ENCODE assay signal across 26 mouse cellular contexts in the genomic region with DNA sequence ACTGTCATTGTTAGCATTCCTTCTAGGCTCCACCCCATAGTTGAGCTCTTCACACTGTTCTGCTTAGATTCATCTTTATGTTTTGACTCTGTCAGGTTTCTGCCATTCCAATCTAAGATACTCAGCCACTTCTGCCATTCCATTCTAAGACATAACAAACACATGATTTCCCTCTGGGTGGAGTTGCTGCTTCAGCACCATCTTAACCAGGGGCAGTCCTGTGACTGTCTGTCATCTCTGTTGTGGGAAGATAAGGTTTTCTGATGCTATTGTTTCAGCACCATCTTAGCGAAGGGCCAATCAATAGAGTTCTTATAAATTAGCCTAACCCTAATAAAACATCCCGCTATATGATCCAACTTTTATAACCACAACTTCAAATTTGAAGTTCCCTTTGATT.
DNase-seq lines count a peak whose midpoint lies in the region; ATAC-seq lines count a peak whose summit lies in the region.
"Had no signal": no experiment of that assay in that cellular context is flagged by ENCODE, and none has a peak within 500 bp of the region (broad histone marks: within the 10 kb centered on the region; RNA-seq: fewer than 3 reads in every experiment).

No protein-coding gene starts in this region.

- WGBS in midbrain, embryonic 11.5 days = 82% methylated on average over 2 of the region's 2 CpGs
- WGBS in midbrain, embryonic 13.5 days = 86% methylated on average over 2 of the region's 2 CpGs
- 45% methylated on average over 2 of the region's 2 CpGs for WGBS in liver, embryonic 15.5 days (ENCODE audit: insufficient replicate concordance)

- no peak overlapping the region for H3K27ac ChIP-seq in midbrain, embryonic 11.5 days (ENCODE audit: low read depth, low read length)
- no peak overlapping the region for H3K27ac ChIP-seq in midbrain, embryonic 13.5 days
- no peak overlapping the region for H3K27ac ChIP-seq in liver, embryonic 15.5 days (replicated peaks)
- H3K27ac ChIP-seq: embryonic facial prominence, embryonic 10.5 days; embryonic facial prominence, embryonic 13.5 days; forebrain, embryonic 12.5 days; forebrain, embryonic 15.5 days; gastrocnemius, adult 2 months; hindbrain, embryonic 12.5 days; hindbrain, embryonic 15.5 days had no signal

- ATAC-seq in midbrain, embryonic 11.5 days (ENCODE audit: low FRiP score) = no peak
- ATAC-seq in midbrain, embryonic 13.5 days = no peak
- peak; percentile 58; the same call in 1 of the 2 replicates for ATAC-seq in common myeloid progenitor, adult 5-6 weeks (replicated peaks; ENCODE audit: low read depth, poor library complexity, severe bottlenecking)
- ATAC-seq in liver, embryonic 15.5 days (ENCODE audit: insufficient read depth) = peak; percentile 52; the same call in 1 of the 2 replicates
- ATAC-seq in megakaryocyte-erythroid progenitor cell, adult 5-6 weeks (replicated peaks; ENCODE audit: low FRiP score, low TSS enrichment, poor library complexity, severe bottlenecking) = peak; percentile 99
- ATAC-seq: activated CD4-positive, CD25-positive, alpha-beta regulatory T cell, adult 4 months; forebrain, embryonic 15.5 days had no signal

- H3K4me3 ChIP-seq in midbrain, embryonic 11.5 days (ENCODE audit: low read depth, low read length) = no peak overlapping the region
- no peak overlapping the region for H3K4me3 ChIP-seq in midbrain, embryonic 13.5 days (replicated peaks)
- H3K4me3 ChIP-seq in liver, embryonic 15.5 days (replicated peaks) = no peak overlapping the region
- H3K4me3 ChIP-seq: embryonic facial prominence, embryonic 10.5 days; embryonic facial prominence, embryonic 13.5 days; erythroblast, embryonic 14.5 days; forebrain, embryonic 12.5 days; forebrain, embryonic 15.5 days; gastrocnemius, adult 2 months; hindbrain, embryonic 12.5 days; hindbrain, embryonic 15.5 days had no signal

- H3K4me1 ChIP-seq in midbrain, embryonic 11.5 days (ENCODE audit: control insufficient read depth, insufficient read depth, low read length) = peaks cover 2% of the 10 kb centered on the region; the same call in 1 of the 2 replicates
- 0 out of 2 replicates have a peak, but pooled peaks cover 3% of the 10 kb centered on the region for H3K4me1 ChIP-seq in midbrain, embryonic 13.5 days (replicated peaks)
- H3K4me1 ChIP-seq in liver, embryonic 15.5 days (replicated peaks) = no peaks in the 10 kb centered on the region
- H3K4me1 ChIP-seq: embryonic facial prominence, embryonic 10.5 days; embryonic facial prominence, embryonic 13.5 days; forebrain, embryonic 12.5 days; forebrain, embryonic 15.5 days; hindbrain, embryonic 12.5 days; hindbrain, embryonic 15.5 days had no signal

- H3K4me2 ChIP-seq in midbrain, embryonic 11.5 days = no peak overlapping the region
- H3K4me2 ChIP-seq in midbrain, embryonic 13.5 days (replicated peaks) = no peak overlapping the region
- no peak overlapping the region for H3K4me2 ChIP-seq in liver, embryonic 15.5 days
- H3K4me2 ChIP-seq: embryonic facial prominence, embryonic 13.5 days; forebrain, embryonic 12.5 days; forebrain, embryonic 15.5 days; heart, embryonic 11.5 days; hindbrain, embryonic 12.5 days; hindbrain, embryonic 15.5 days had no signal

- no peaks in the 10 kb centered on the region for H3K36me3 ChIP-seq in midbrain, embryonic 11.5 days (ENCODE audit: control insufficient read depth, insufficient read depth, low read length)
- no peaks in the 10 kb centered on the region for H3K36me3 ChIP-seq in midbrain, embryonic 13.5 days
- H3K36me3 ChIP-seq in liver, embryonic 15.5 days (replicated peaks) = no peaks in the 10 kb centered on the region
- H3K36me3 ChIP-seq: embryonic facial prominence, embryonic 10.5 days; embryonic facial prominence, embryonic 13.5 days; forebrain, embryonic 12.5 days; forebrain, embryonic 15.5 days; hindbrain, embryonic 12.5 days; hindbrain, embryonic 15.5 days had no signal

- H3K9ac ChIP-seq in midbrain, embryonic 11.5 days (ENCODE audit: low read length) = no peak overlapping the region
- no peak overlapping the region for H3K9ac ChIP-seq in midbrain, embryonic 13.5 days (replicated peaks)
- H3K9ac ChIP-seq in liver, embryonic 15.5 days = no peak overlapping the region
- H3K9ac ChIP-seq: embryonic facial prominence, embryonic 13.5 days; forebrain, embryonic 12.5 days; forebrain, embryonic 15.5 days; hindbrain, embryonic 12.5 days; hindbrain, embryonic 15.5 days had no signal

- peak; percentile 35 for DNase-seq in midbrain, embryonic 11.5 days (ENCODE audit: low spot score, missing footprints)
- DNase-seq in ovary, postnatal 36 days (ENCODE audit: low spot score) = no peak
- no peak for DNase-seq in natural killer cell, adult 2 months (ENCODE audit: low spot score in 2 of 2)
- DNase-seq in kidney, postnatal 36 days = no peak
- DNase-seq: adrenal gland, adult 8-10 months; adrenal gland, postnatal 25 days; cerebellum, adult 18-20 months; cerebellum, adult 9-10 months; cerebellum, postnatal 14 days; embryo, embryonic 11 days; gastrocnemius, adult 2 months; gastrocnemius, postnatal 14 days; heart, adult 11 months had no signal

- no peaks in the 10 kb centered on the region for H3K9me3 ChIP-seq in midbrain, embryonic 11.5 days (ENCODE audit: control insufficient read depth, low read length)
- H3K9me3 ChIP-seq in midbrain, embryonic 13.5 days = no peaks in the 10 kb centered on the region
- no peaks in the 10 kb centered on the region for H3K9me3 ChIP-seq in liver, embryonic 15.5 days (replicated peaks)
- H3K9me3 ChIP-seq: embryonic facial prominence, embryonic 10.5 days; embryonic facial prominence, embryonic 13.5 days; forebrain, embryonic 12.5 days; forebrain, embryonic 15.5 days; hindbrain, embryonic 12.5 days; hindbrain, embryonic 15.5 days had no signal

- H3K27me3 ChIP-seq in midbrain, embryonic 11.5 days (ENCODE audit: control insufficient read depth, insufficient read depth, low read length) = peaks cover 17% of the 10 kb centered on the region
- peaks cover 33% of the 10 kb centered on the region; the same call in 1 of the 2 replicates for H3K27me3 ChIP-seq in midbrain, embryonic 13.5 days
- H3K27me3 ChIP-seq in liver, embryonic 15.5 days = no peaks in the 10 kb centered on the region; the same call in 1 of the 2 replicates

Comparison
In these comparisons a context has a peak if more than half of its experiments do, and no peak if none do; other contexts are left out.
1. ATAC-seq: peak in common myeloid progenitor, adult 5-6 weeks (single experiment), liver, embryonic 15.5 days (single experiment) and megakaryocyte-erythroid progenitor cell, adult 5-6 weeks (single experiment); none in midbrain, embryonic 11.5 days (single experiment) and midbrain, embryonic 13.5 days (single experiment).